Mouse (Mus musculus) embryo, embryonic 10 days (tissue): ENCODE results near the gene Grin2c.
A peak's percentile ranks its signal among the peaks of the same experiment; 100 is the strongest.

Source experiments
- DNase-seq: peaks from one replicate; pipeline ENCODE4 v3.0.0-alpha.2; 2015; ENCODE audit warnings: low spot score

Grin2c gene

GRCm38 (mm10) chr11:115267061-115267883 is at the start of gene Grin2c:
Gene Grin2c, minus strand, starts transcription at chr11:115267243.
- no peak for DNase-seq

- peak; percentile 49 for DNase-seq
These were observed 47.2 kb upstream of the Grin2c start for GRCm38 (mm10) chr11:115314249-115314648.

DNA sequence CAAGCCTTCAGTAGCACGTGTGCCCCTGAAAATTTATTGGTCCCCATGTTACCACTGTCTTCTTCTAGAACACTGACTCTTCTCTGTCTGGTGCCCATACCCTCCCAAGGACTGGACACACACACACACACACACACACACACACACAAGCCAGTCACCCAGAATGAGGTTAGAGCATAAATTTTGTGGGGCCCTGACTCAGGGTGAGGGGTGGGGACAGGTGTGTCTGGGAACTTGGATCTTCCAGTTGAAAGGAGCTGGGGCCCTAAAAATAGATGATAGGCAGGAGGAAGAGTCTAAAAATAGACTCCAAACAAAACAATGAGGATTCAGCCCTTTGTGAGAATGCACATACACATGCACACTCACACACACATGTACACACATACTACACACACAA is 41.7 kb upstream of the Grin2c start:
- no peak for DNase-seq

GRCm38 (mm10) chr11:115306863-115307262 is 39.8 kb upstream of the Grin2c start, which contains the start of gene Otop2:
Gene Otop2, plus strand, starts transcription at chr11:115307163.
- DNase-seq, result no peak

DNA sequence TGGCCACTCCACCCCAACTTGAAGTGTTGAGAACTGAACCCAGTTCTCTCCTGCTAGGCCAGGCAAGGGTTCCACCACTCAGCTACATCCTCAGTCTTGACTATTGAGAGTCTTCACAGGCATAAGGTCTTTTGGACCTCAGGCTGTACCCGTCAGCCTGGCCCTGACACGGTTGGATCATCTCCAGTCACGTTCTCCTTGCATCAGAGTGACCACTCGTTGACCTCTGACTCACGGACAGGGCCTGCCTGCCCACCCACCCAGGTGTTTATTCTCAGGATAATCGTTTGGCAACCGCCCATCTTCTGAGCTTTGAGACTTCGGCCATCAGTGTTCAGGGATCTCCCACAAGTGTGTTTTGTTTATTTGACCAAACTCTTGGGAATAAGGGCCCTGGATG is 36.1 kb upstream of the Grin2c start:
- no peak for DNase-seq

GRCm38 (mm10) chr11:115301351-115301750 is 34.3 kb upstream of the Grin2c start:
- DNase-seq, result no peak

- DNase-seq, result no peak
These were observed 33.7 kb upstream of the Grin2c start for GRCm38 (mm10) chr11:115300745-115301144.

DNA sequence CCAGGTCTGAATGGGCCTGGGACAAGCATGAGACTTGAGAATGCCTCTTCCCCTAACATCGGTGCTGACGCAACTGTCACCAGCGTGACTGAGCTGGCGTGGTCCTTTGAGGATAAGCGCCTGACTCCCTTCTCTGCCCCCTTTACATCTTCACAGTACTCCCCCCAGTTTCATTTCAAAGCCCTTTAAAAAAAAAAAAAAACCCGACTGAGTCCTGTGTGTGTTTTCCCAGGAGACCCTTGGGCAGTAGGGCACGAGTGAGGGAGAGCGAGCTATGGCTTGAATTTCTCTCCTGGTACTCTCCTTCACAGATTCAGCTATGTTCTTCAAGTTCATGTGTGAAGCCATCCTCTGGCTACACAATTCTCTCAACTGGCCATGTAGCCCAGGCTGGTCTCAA is 31.1 kb upstream of the Grin2c start:
- no peak for DNase-seq

DNA sequence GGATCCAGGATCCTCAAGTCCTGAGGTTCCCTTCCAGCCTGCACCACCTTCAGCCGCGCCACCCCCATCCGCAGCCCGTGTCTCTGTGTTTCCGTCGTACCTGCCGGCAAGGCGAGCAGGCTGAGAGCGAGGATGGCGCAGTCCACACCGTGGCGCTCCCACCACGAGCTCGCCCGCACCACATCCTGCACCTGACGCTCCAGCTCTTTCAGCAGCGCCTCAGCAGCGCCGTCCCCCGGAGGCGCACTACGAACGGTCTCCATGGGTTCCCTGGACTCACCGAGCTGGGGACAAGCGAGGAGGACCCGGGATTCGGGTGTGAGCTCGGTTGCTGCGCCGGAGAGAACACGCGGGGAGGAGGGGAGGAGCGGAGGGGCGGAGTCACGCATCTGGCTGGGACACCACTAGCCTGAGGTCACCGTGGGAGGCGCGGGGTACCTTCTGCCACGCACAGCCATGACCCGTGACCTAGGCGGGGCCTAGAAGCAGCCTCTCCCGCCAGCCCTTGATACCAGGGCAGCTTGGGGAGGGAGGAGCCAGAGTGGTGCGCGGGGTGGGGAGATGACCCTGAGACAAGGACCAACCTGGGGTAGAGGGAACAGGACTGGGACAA is 30.3 kb upstream of the Grin2c start, which contains the start of gene Fads6:
Fads6 (minus strand) TSS at position 450 of the 613 bp plus-strand sequence.
- peak; percentile 78 for DNase-seq

GRCm38 (mm10) chr11:115296471-115297210 is 29.6 kb upstream of the Grin2c start:
- DNase-seq, result no peak

DNA sequence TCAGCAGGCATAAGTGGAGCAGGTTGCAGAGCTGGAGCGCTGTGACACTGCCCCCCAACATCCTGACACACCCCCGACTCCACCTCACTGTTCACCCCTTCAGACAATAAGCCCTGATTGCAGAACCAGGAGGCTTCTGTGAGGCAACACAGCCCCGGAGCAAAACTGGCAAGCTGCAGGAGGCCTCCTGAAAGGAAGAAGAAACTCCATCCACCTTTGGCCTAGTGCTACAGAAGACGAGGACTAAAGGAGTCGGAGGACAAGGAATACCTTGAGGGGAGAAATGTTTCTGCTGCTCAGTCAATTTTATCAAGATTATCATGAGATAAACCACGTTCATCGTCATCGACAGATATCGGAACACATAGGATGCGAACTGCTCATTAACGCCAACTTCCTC is 28.9 kb upstream of the Grin2c start:
- no peak for DNase-seq

DNA sequence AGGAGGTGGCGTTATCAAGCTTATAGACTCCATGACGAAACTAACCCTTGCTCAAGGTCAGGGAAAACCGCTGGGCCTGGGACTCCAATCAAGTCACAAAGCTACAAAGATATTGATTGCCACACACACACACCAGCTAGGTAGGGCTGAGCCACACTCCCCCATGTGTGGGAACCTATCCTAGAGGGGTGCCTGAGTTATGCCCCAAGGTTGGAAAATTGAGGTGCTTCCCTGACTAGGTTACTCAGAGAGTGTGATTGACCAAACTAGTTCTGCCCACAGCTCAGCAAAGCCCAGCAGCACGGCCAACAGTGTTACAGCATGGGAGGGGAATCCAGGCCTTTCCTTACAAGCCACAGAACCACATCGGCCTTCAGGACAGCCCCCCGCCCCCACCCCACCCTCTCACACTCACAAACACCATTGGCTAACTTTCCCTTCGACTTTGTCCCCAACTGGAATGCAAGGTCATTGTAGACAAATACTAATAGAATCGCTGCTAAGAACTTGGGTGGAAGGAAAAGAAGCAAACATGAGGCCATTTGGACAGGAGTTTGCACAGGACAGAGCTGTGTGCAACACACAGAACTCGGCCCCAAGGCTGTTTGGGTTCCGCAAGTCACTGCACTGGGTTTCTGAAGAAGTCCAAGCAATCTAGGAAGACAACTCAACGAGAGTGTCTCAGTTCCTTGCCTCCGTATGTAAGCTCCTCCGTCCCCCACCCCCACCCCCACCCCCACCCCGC is 25.8 kb upstream of the Grin2c start:
- DNase-seq, result no peak

DNA sequence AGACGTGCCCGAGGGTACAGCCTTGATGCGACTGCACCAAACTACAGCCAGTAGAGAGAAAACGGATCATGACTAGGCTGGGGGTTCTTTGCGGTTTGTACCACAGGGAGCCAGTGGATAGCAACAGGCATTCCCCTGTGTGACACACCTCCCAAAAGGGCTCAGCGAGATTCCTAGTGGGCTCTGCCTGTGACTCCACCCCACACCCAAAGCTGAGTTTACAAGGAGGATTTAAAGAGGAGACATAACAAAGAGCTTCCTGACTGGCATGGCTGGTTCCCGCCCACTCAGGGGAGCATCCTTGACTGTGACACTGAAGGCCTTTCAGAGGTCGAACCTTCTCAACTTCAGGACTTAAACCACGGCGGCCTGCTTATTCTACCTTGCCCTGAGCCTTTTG is 24.5 kb upstream of the Grin2c start:
- DNase-seq, result no peak

- DNase-seq, result no peak
These were observed 23.9 kb upstream of the Grin2c start for GRCm38 (mm10) chr11:115290919-115291318.

DNA sequence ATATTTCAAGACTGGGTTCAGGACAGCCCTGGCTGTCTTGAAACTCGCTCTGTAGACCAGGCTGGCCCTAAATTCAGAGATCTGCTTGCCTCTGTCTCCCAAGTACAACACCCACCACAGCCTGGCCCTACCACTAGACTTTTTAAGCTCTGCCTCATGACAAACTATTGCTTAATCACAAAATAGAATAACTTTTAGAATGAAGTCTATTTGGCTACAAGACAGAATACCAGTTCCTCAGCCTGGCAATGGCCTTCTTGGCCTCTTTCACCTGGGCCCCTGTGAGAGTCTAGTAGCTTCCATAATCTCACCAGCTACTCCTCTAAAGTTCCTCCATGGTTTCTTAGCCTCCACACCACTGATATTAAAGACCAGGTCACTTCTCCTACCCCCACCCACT is 23.3 kb upstream of the Grin2c start:
- DNase-seq, result no peak

DNA sequence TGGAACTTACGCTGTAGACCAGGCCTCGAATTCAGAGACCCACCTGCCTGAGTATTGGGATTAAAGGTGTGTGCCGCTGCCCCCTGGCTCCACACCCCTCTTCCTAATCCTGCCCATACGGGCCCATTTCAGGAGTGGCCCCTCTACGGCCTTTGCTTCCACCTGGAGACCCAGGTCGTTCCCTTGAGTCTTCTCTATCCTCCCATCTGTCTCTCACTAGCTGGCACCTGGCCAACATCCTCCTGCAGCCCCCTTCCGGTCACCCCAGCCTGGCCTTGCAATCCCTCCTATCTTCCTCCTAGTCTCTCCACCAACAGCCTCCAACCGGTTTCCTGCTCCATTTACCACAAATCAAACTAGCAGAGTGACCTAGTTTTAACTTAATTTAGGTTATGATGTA is 22.8 kb upstream of the Grin2c start:
- no peak for DNase-seq

DNA sequence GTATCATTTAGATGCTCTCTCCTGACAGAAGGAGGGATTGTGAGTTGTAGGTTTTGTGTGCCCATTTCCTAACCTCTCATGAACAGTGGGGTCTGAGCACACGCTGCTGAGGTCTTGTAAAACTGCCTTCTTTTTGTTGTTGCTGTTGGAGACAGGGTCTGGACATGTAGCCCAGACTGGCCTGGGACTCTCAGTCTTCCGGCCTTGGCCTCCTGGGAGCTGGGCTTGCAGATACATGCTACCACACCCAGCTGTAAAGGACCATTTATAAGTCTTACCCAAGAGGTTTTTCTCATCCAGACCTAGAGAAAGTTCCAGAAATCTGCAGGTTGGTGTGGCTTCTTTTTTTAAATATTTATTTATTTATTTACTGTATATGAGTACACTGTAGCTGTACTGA is 21.3 kb upstream of the Grin2c start:
- no peak for DNase-seq

- DNase-seq, result no peak
These were observed 20.3 kb upstream of the Grin2c start for GRCm38 (mm10) chr11:115287386-115287785.

GRCm38 (mm10) chr11:115286201-115286993 is 19.4 kb upstream of the Grin2c start:
- no peak for DNase-seq

- no peak for DNase-seq
These were observed 18.2 kb upstream of the Grin2c start for GRCm38 (mm10) chr11:115285282-115285681.
